In the genomic region with DNA sequence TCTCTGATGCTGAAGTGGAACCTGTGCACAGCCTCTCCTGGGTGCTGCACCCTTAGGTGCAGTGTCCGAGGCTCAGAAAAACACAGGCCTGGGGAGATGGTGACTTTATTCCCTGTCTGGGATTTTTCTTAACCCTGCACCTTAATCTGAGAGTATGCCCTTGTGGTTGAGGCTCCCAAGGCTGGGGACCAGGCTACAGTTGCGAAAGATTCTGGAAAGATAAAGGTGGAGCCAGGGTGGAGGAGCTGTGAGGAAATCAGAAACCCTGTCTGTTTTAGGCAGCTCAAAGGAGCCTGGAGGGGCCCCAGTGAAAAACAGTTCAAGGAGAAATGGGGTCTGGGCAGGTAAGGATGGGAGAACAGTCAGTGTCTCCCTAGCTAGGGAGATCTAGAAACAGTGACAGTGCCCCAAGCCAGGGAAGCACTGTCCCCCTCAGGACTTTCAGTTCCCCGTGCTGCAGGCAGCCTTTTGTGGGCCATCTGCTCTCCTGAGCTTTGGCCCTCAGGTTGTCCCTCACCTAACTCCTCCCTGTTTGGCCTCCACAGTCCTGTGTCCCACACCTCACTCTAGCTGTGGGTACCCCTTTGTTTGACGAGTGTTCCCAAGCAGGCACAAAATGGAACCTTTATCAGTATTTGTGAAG, we compare ENCODE assay signal across 16 mouse cellular contexts. TPM values are rescaled to one million over a fixed set of nuclear protein-coding genes. Genes with fewer than 3 reads are reported as not detected.
DNase-seq lines count a peak whose midpoint lies in the region; ATAC-seq and TF ChIP-seq lines count a peak whose summit lies in the region.
"Had no signal": no experiment of that assay in that cellular context is flagged by ENCODE, and none has a peak within 500 bp of the region (broad histone marks: within the 10 kb centered on the region; RNA-seq: fewer than 3 reads in every experiment).

No protein-coding gene starts in this region.

- no peak for DNase-seq in hindbrain, embryonic 14.5 days (ENCODE audit: low spot score)
- no peak for DNase-seq in neural tube, embryonic 10.5 days (ENCODE audit: extremely low spot score, low spot score)
- DNase-seq in MN1 (ENCODE audit: low spot score): no peak
- DNase-seq: gastrocnemius, postnatal 36 days; kidney, adult 9 months; layer of hippocampus, postnatal 36 days; left cerebral cortex, postnatal 4 days; lung, adult 18-20 months; lung, postnatal 36 days; spleen, adult 18-20 months had no signal

- no peak overlapping the region for H3K9ac ChIP-seq in hindbrain, embryonic 16.5 days (ENCODE audit: low read depth, low read length)
- H3K9ac ChIP-seq in hindbrain, embryonic 14.5 days: no peak overlapping the region
- 0 out of 2 replicates have a peak overlapping the region, but pooled peaks have one; percentile 32 for H3K9ac ChIP-seq in neural tube, embryonic 13.5 days
- H3K9ac ChIP-seq in ES-Bruce4 (ENCODE audit: low read depth, poor library complexity, severe bottlenecking): 0 out of 2 replicates have a peak overlapping the region, but pooled peaks have one; percentile 25
- H3K9ac ChIP-seq in limb, embryonic 12.5 days (replicated peaks): no peak overlapping the region; the same call in 1 of the 2 replicates
- H3K9ac ChIP-seq: heart, embryonic 15.5 days; midbrain, embryonic 12.5 days had no signal

- no peak for TF ChIP-seq CTCF in ES-Bruce4 (IDR thresholded peaks at IDR 0.05; ENCODE audit: low read depth, low read length)

- TF ChIP-seq POLR2A in ES-Bruce4 (IDR thresholded peaks at IDR 0.05; ENCODE audit: insufficient read depth, low read length): no peak

- 80% methylated on average over 4 of the region's 4 CpGs for WGBS in hindbrain, embryonic 16.5 days
- WGBS in hindbrain, embryonic 14.5 days: 80% methylated on average over 4 of the region's 4 CpGs
- 75% methylated on average over 4 of the region's 4 CpGs for WGBS in neural tube, embryonic 13.5 days
- WGBS in limb, embryonic 12.5 days: 72% methylated on average over 4 of the region's 4 CpGs

- H3K9me3 ChIP-seq in hindbrain, embryonic 16.5 days (ENCODE audit: control insufficient read depth, low read length): no peaks in the 10 kb centered on the region
- no peaks in the 10 kb centered on the region for H3K9me3 ChIP-seq in hindbrain, embryonic 14.5 days (ENCODE audit: control insufficient read depth, low read length)
- H3K9me3 ChIP-seq in neural tube, embryonic 13.5 days: no peaks in the 10 kb centered on the region
- no peaks in the 10 kb centered on the region for H3K9me3 ChIP-seq in ES-Bruce4 (replicated peaks; ENCODE audit: control insufficient read depth, insufficient read depth, low read length, poor library complexity, severe bottlenecking)
- H3K9me3 ChIP-seq in limb, embryonic 12.5 days: no peaks in the 10 kb centered on the region
- H3K9me3 ChIP-seq: heart, embryonic 15.5 days; midbrain, embryonic 12.5 days had no signal

- no peak overlapping the region for H3K4me2 ChIP-seq in hindbrain, embryonic 16.5 days (ENCODE audit: low read length)
- H3K4me2 ChIP-seq in hindbrain, embryonic 14.5 days (replicated peaks): no peak overlapping the region
- H3K4me2 ChIP-seq in neural tube, embryonic 13.5 days: no peak overlapping the region
- peak overlapping the region; percentile 6; the same call in 1 of the 2 replicates for H3K4me2 ChIP-seq in limb, embryonic 12.5 days
- H3K4me2 ChIP-seq: heart, embryonic 15.5 days; midbrain, embryonic 12.5 days had no signal

- no peak overlapping the region for H3K4me3 ChIP-seq in hindbrain, embryonic 16.5 days (ENCODE audit: low read length)
- no peak overlapping the region for H3K4me3 ChIP-seq in hindbrain, embryonic 14.5 days (replicated peaks; ENCODE audit: low read length)
- H3K4me3 ChIP-seq in neural tube, embryonic 13.5 days: no peak overlapping the region
- no peak overlapping the region for H3K4me3 ChIP-seq in ES-Bruce4 (ENCODE audit: low read depth, low read length)
- no peak overlapping the region for H3K4me3 ChIP-seq in limb, embryonic 12.5 days (replicated peaks)
- H3K4me3 ChIP-seq: heart, embryonic 15.5 days; midbrain, embryonic 12.5 days had no signal

- H3K36me3 ChIP-seq in hindbrain, embryonic 16.5 days (ENCODE audit: control insufficient read depth, insufficient read depth, low read length): no peaks in the 10 kb centered on the region
- H3K36me3 ChIP-seq in hindbrain, embryonic 14.5 days (replicated peaks; ENCODE audit: control insufficient read depth, insufficient read depth): 0 out of 2 replicates have a peak, but pooled peaks cover 7% of the 10 kb centered on the region
- H3K36me3 ChIP-seq in neural tube, embryonic 13.5 days: no peaks in the 10 kb centered on the region
- H3K36me3 ChIP-seq in ES-Bruce4 (ENCODE audit: control insufficient read depth, insufficient read depth, low read length, poor library complexity, severe bottlenecking): no peaks in the 10 kb centered on the region
- no peaks in the 10 kb centered on the region for H3K36me3 ChIP-seq in limb, embryonic 12.5 days
- H3K36me3 ChIP-seq: heart, embryonic 15.5 days; midbrain, embryonic 12.5 days had no signal

- H3K4me1 ChIP-seq in hindbrain, embryonic 16.5 days (ENCODE audit: control insufficient read depth, insufficient read depth, low read depth, low read length): no peaks in the 10 kb centered on the region
- peaks cover 8% of the 10 kb centered on the region; the same call in 1 of the 2 replicates for H3K4me1 ChIP-seq in hindbrain, embryonic 14.5 days (replicated peaks; ENCODE audit: control insufficient read depth, insufficient read depth, low read length)
- H3K4me1 ChIP-seq in neural tube, embryonic 13.5 days (replicated peaks): peaks cover 11% of the 10 kb centered on the region; the same call in 1 of the 2 replicates
- peaks cover 6% of the 10 kb centered on the region for H3K4me1 ChIP-seq in ES-Bruce4 (ENCODE audit: control insufficient read depth, insufficient read depth, low read length)
- H3K4me1 ChIP-seq in limb, embryonic 12.5 days (replicated peaks): peaks cover 31% of the 10 kb centered on the region

- 0 out of 2 replicates have a peak, but pooled peaks have one; percentile 16 for TF ChIP-seq EP300 in ES-Bruce4 (IDR thresholded peaks at IDR 0.05; ENCODE audit: insufficient read depth, low read depth, low read length)

- ATAC-seq in hindbrain, embryonic 16.5 days: no peak
- ATAC-seq in hindbrain, embryonic 14.5 days (ENCODE audit: low FRiP score): no peak
- no peak for ATAC-seq in neural tube, embryonic 13.5 days (ENCODE audit: low read depth)
- ATAC-seq in limb, embryonic 12.5 days (ENCODE audit: insufficient number of reproducible peaks, insufficient read depth, low FRiP score, low TSS enrichment, low read depth): no peak

- no peaks in the 10 kb centered on the region for H3K27me3 ChIP-seq in hindbrain, embryonic 16.5 days (replicated peaks; ENCODE audit: control insufficient read depth, insufficient read depth, low read length)
- H3K27me3 ChIP-seq in hindbrain, embryonic 14.5 days (ENCODE audit: control insufficient read depth, insufficient read depth, low read length): no peaks in the 10 kb centered on the region
- H3K27me3 ChIP-seq in neural tube, embryonic 13.5 days: no peaks in the 10 kb centered on the region
- H3K27me3 ChIP-seq in ES-Bruce4 (ENCODE audit: control insufficient read depth, insufficient read depth, low read length, poor library complexity, severe bottlenecking): no peaks in the 10 kb centered on the region
- H3K27me3 ChIP-seq in limb, embryonic 12.5 days: no peaks in the 10 kb centered on the region
- H3K27me3 ChIP-seq: heart, embryonic 15.5 days had no signal

- H3K27ac ChIP-seq in hindbrain, embryonic 16.5 days (ENCODE audit: low read depth, low read length): peak overlapping the region; percentile 16; the same call in 1 of the 2 replicates
- H3K27ac ChIP-seq in hindbrain, embryonic 14.5 days: no peak overlapping the region
- H3K27ac ChIP-seq in neural tube, embryonic 13.5 days (replicated peaks): no peak overlapping the region
- peak overlapping the region; percentile 21 for H3K27ac ChIP-seq in ES-Bruce4 (ENCODE audit: insufficient read depth, low read length)
- H3K27ac ChIP-seq in limb, embryonic 12.5 days: no peak overlapping the region
- H3K27ac ChIP-seq: heart, embryonic 15.5 days; midbrain, embryonic 12.5 days had no signal

RNA-seq across cellular contexts. Expression of a gene that starts 6.2 kb away (rescaled TPM):
- 15.6 and 30.9 TPM in 2 replicates for polyA plus RNA-seq in hindbrain, embryonic 16.5 days (2015; fragmentation: Nextera tagmentation; extraction: Ambion mirVana)
- 55.7 and 56.0 TPM in 2 replicates for polyA plus RNA-seq in hindbrain, embryonic 14.5 days (2014; fragmentation: Nextera tagmentation; extraction: Ambion mirVana)
- polyA plus RNA-seq in neural tube, embryonic 13.5 days (2015; fragmentation: Nextera tagmentation; extraction: Ambion mirVana): 52.8 and 56.6 TPM in 2 replicates
- polyA plus RNA-seq in ES-Bruce4 (2011; ENCODE audit: insufficient read depth, insufficient read length, low read depth, missing spikeins): 30.8 and 37.0 TPM in 2 replicates
- polyA plus RNA-seq in limb, embryonic 12.5 days (2016; fragmentation: Nextera tagmentation; extraction: Ambion mirVana): 31.2 and 35.2 TPM in 2 replicates

RNA-seq across cellular contexts. Expression of a gene that starts 6.2 kb away (rescaled TPM):
- polyA plus RNA-seq in hindbrain, embryonic 16.5 days (2015; fragmentation: Nextera tagmentation; extraction: Ambion mirVana): 448 and 480 TPM in 2 replicates
- 365 and 385 TPM in 2 replicates for polyA plus RNA-seq in hindbrain, embryonic 14.5 days (2014; fragmentation: Nextera tagmentation; extraction: Ambion mirVana)
- 337 and 343 TPM in 2 replicates for polyA plus RNA-seq in neural tube, embryonic 13.5 days (2015; fragmentation: Nextera tagmentation; extraction: Ambion mirVana)
- 208 and 259 TPM in 2 replicates for polyA plus RNA-seq in ES-Bruce4 (2011; ENCODE audit: insufficient read depth, insufficient read length, low read depth, missing spikeins)
- polyA plus RNA-seq in limb, embryonic 12.5 days (2016; fragmentation: Nextera tagmentation; extraction: Ambion mirVana): 165 and 167 TPM in 2 replicates

RNA-seq across cellular contexts. Expression of a gene that starts 21.6 kb away (rescaled TPM):
- polyA plus RNA-seq in hindbrain, embryonic 16.5 days (2015; fragmentation: Nextera tagmentation; extraction: Ambion mirVana): 2.2 and 3.4 TPM in 2 replicates
- polyA plus RNA-seq in hindbrain, embryonic 14.5 days (2014; fragmentation: Nextera tagmentation; extraction: Ambion mirVana): 1.6 and 4.5 TPM in 2 replicates
- polyA plus RNA-seq in neural tube, embryonic 13.5 days (2015; fragmentation: Nextera tagmentation; extraction: Ambion mirVana): 1.8 and 2.6 TPM in 2 replicates
- polyA plus RNA-seq in ES-Bruce4 (2011; ENCODE audit: insufficient read depth, insufficient read length, low read depth, missing spikeins): 2.7 and 3.1 TPM in 2 replicates
- 0.47 and 1.0 TPM in 2 replicates for polyA plus RNA-seq in limb, embryonic 12.5 days (2016; fragmentation: Nextera tagmentation; extraction: Ambion mirVana)

RNA-seq across cellular contexts. Expression of a gene that starts 42.6 kb away (rescaled TPM):
- 33.2 and 39.1 TPM in 2 replicates for polyA plus RNA-seq in hindbrain, embryonic 16.5 days (2015; fragmentation: Nextera tagmentation; extraction: Ambion mirVana)
- 34.4 and 37.7 TPM in 2 replicates for polyA plus RNA-seq in hindbrain, embryonic 14.5 days (2014; fragmentation: Nextera tagmentation; extraction: Ambion mirVana)
- 23.1 and 31.9 TPM in 2 replicates for polyA plus RNA-seq in neural tube, embryonic 13.5 days (2015; fragmentation: Nextera tagmentation; extraction: Ambion mirVana)
- polyA plus RNA-seq in ES-Bruce4 (2011; ENCODE audit: insufficient read depth, insufficient read length, low read depth, missing spikeins): 11.0 and 12.8 TPM in 2 replicates
- 22.8 and 23.8 TPM in 2 replicates for polyA plus RNA-seq in limb, embryonic 12.5 days (2016; fragmentation: Nextera tagmentation; extraction: Ambion mirVana)

Comparison
In these comparisons a context has a peak if more than half of its experiments do, and no peak if none do; other contexts are left out.
1. H3K27ac ChIP-seq: peak in hindbrain, embryonic 16.5 days (single experiment) and ES-Bruce4 (single experiment); none in hindbrain, embryonic 14.5 days (single experiment), neural tube, embryonic 13.5 days (single experiment) and limb, embryonic 12.5 days (single experiment).
2. H3K9ac ChIP-seq: peak in neural tube, embryonic 13.5 days (single experiment) and ES-Bruce4 (single experiment); none in hindbrain, embryonic 16.5 days (single experiment), hindbrain, embryonic 14.5 days (single experiment) and limb, embryonic 12.5 days (single experiment).